Comparison of ENCODE assay signal across 8 mouse cellular contexts in the genomic region with DNA sequence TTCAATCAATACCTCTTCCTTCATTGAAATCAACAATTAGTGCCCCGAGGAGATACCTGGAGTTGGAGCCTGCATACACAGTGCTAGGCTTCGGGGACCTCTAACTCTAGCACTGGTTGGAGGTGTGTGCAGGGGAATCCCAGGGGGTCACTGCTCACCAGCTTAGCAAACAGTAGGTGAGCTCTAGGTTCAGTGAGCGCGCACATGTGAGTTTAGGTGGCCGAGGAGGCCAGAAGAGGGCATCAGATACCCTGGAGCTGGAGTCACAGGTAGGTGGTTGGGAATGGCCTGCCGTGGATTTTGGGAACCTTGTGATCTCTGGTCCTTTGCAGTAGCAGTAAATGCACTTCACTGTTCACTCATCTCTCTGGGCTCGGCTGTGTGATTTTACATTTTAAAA. TPM values are rescaled to one million over a fixed set of nuclear protein-coding genes. Genes with fewer than 3 reads are reported as not detected.
DNase-seq lines count a peak whose midpoint lies in the region; ATAC-seq and TF ChIP-seq lines count a peak whose summit lies in the region.

No protein-coding gene starts in this region.

- peak; percentile 85 for DNase-seq in heart, adult 11 months
- DNase-seq in heart, adult 8-10 months (ENCODE audit: low spot score), result no peak
- DNase-seq in CH12.LX (ENCODE audit: extremely low read depth), result peak; percentile 31
- no peak for DNase-seq in embryo, embryonic 11 days
- no peak for DNase-seq in gastrocnemius, postnatal 36 days

- no peak for TF ChIP-seq POLR2A in CH12.LX (IDR thresholded peaks at IDR 0.05; ENCODE audit: low read depth, low read length)

- intact Hi-C loops in gastrocnemius, postnatal 36 days (cut with DNase I), result no loop called here

- no peak; the same call in 1 of the 2 replicates for TF ChIP-seq RAD21 in CH12.LX (IDR thresholded peaks at IDR 0.05; ENCODE audit: low read depth, low read length)

- H3K4me1 ChIP-seq in CH12.LX (ENCODE audit: control insufficient read depth in 1 of 2, insufficient read depth in 2 of 2), result peaks cover 3 to 36% of the 10 kb centered on the region in 2 experiments; a peak in 3 of 4 replicates
- H3K4me1 ChIP-seq in embryonic facial prominence, embryonic 13.5 days, result peaks cover 19% of the 10 kb centered on the region
- H3K4me1 ChIP-seq in limb, embryonic 15.5 days, result peaks cover 15% of the 10 kb centered on the region

- H3K27me3 ChIP-seq in CH12.LX (replicated peaks), result no peaks in the 10 kb centered on the region
- no peaks in the 10 kb centered on the region for H3K27me3 ChIP-seq in embryonic facial prominence, embryonic 13.5 days
- H3K27me3 ChIP-seq in limb, embryonic 15.5 days, result no peaks in the 10 kb centered on the region

- peak overlapping the region; percentile 92 for H3K4me2 ChIP-seq in CH12.LX (ENCODE audit: insufficient read depth, low read depth, poor library complexity, severe bottlenecking)
- H3K4me2 ChIP-seq in embryonic facial prominence, embryonic 13.5 days, result peak overlapping the region; percentile 72
- H3K4me2 ChIP-seq in limb, embryonic 15.5 days, result peak overlapping the region; percentile 63; the same call in 1 of the 2 replicates

- no peaks in the 10 kb centered on the region for H3K9me3 ChIP-seq in CH12.LX (replicated peaks; ENCODE audit: low read length)
- H3K9me3 ChIP-seq in embryonic facial prominence, embryonic 13.5 days, result no peaks in the 10 kb centered on the region
- H3K9me3 ChIP-seq in limb, embryonic 15.5 days, result no peaks in the 10 kb centered on the region

- no peak for TF ChIP-seq EP300 in CH12.LX (IDR thresholded peaks at IDR 0.05; ENCODE audit: low read length)

- peaks cover 64% of the 10 kb centered on the region for H3K79me2 ChIP-seq in CH12.LX (replicated peaks; ENCODE audit: control insufficient read depth, extremely low read depth, insufficient read depth, poor library complexity, severe bottlenecking)

- H3K4me3 ChIP-seq in CH12.LX (replicated peaks in 1 of 3; ENCODE audit: low read depth in 2 of 3, low read length in 2 of 3, poor library complexity in 1 of 3), result peak overlapping the region; percentile 83 to 91 (median 90)
- no peak overlapping the region for H3K4me3 ChIP-seq in embryonic facial prominence, embryonic 13.5 days
- H3K4me3 ChIP-seq in limb, embryonic 15.5 days, result no peak overlapping the region

- dilution Hi-C loops in CH12.LX (cut with MboI; ENCODE audit: extremely low pct_ligation_motif_present, extremely low pct_unique_long_range_greater_than_20kb, low sequenced_read_pairs), result no loop called here

- H3K36me3 ChIP-seq in CH12.LX (replicated peaks in 1 of 2; ENCODE audit: control insufficient read depth in 1 of 2, insufficient read depth in 1 of 2, low read length in 1 of 2), result peaks cover 4 to 31% of the 10 kb centered on the region in 2 experiments
- peaks cover 16% of the 10 kb centered on the region; the same call in 1 of the 2 replicates for H3K36me3 ChIP-seq in embryonic facial prominence, embryonic 13.5 days
- peaks cover 11% of the 10 kb centered on the region; the same call in 1 of the 2 replicates for H3K36me3 ChIP-seq in limb, embryonic 15.5 days

- in situ Hi-C loops in CH12.LX (cut with MboI; ENCODE audit: low pct_ligation_motif_present, low pct_unique_long_range_greater_than_20kb, low sequenced_read_pairs), result no loop called here

- TF ChIP-seq CTCF in CH12.LX (conservative IDR thresholded peaks at IDR 0.05 in 1 of 2, IDR thresholded peaks at IDR 0.05 in 1 of 2; ENCODE audit: low read depth in 2 of 2, low read length in 2 of 2), result peak in 1 of 2 experiments; percentile 33; a peak in 1 of 4 replicates

- H3K27ac ChIP-seq in CH12.LX (ENCODE audit: insufficient read depth, low read depth), result no peak overlapping the region
- H3K27ac ChIP-seq in embryonic facial prominence, embryonic 13.5 days, result no peak overlapping the region
- H3K27ac ChIP-seq in limb, embryonic 15.5 days, result no peak overlapping the region

- ATAC-seq in embryonic facial prominence, embryonic 13.5 days (ENCODE audit: insufficient number of reproducible peaks, insufficient read depth, low FRiP score, low TSS enrichment, low read depth), result no peak
- ATAC-seq in limb, embryonic 15.5 days (ENCODE audit: insufficient number of reproducible peaks, low FRiP score, low TSS enrichment, low read depth), result no peak
- no peak for ATAC-seq in monocyte, adult 5-6 weeks (replicated peaks; ENCODE audit: insufficient number of reproducible peaks, low FRiP score, low TSS enrichment, poor library complexity, severe bottlenecking)

- WGBS in embryonic facial prominence, embryonic 13.5 days, result 84% methylated on average over 7 of the region's 7 CpGs
- WGBS in limb, embryonic 15.5 days, result 75% methylated on average over 7 of the region's 7 CpGs

- peak overlapping the region; percentile 99 for H3K9ac ChIP-seq in CH12.LX (ENCODE audit: insufficient read depth, low read depth)
- H3K9ac ChIP-seq in embryonic facial prominence, embryonic 13.5 days, result no peak overlapping the region
- no peak overlapping the region for H3K9ac ChIP-seq in limb, embryonic 15.5 days

TF ChIP-seq in CH12.LX, 34 proteins besides CTCF, POLR2A, EP300 and RAD21:
- no peak for TF ChIP-seq CHD1 (IDR thresholded peaks at IDR 0.05; ENCODE audit: low read depth, low read length)
- TF ChIP-seq MYC (IDR thresholded peaks at IDR 0.05; ENCODE audit: low read depth, low read length), result 0 out of 2 replicates have a peak, but pooled peaks have one; percentile 24
- 0 out of 2 replicates have a peak, but pooled peaks have one; percentile 43 for TF ChIP-seq MXI1 (IDR thresholded peaks at IDR 0.05; ENCODE audit: low read depth, low read length)

RNA-seq across cellular contexts. Expression of a gene that starts 37.3 kb away (rescaled TPM):
- total RNA-seq in heart, adult 8-10 months (2022), result 100 to 1,000 TPM in 2 of 4 experiments, 10 to 100 TPM in 2; 93.4 to 113 (median 106) TPM
- total RNA-seq in CH12.LX (2012; rRNA removed), result 61.2 and 68.1 TPM in 2 replicates
- total RNA-seq in CH12.LX (2014; rRNA removed), result 99.2 and 107 TPM in 2 replicates
- polyA plus RNA-seq in CH12.LX (2012; ENCODE audit: insufficient read length, low read depth), result 162 and 176 TPM in 2 replicates
- 62.6 and 64.5 TPM in 2 replicates for polyA plus RNA-seq in embryonic facial prominence, embryonic 13.5 days (2015; fragmentation: Nextera tagmentation; extraction: Ambion mirVana)
- 63.0 and 68.1 TPM in 2 replicates for polyA plus RNA-seq in limb, embryonic 15.5 days (2015; fragmentation: Nextera tagmentation; extraction: Ambion mirVana)
- total RNA-seq in monocyte, adult 5-6 weeks (2017), result 299 to 323 TPM (median 303 TPM) in 3 replicates
- 100 to 1,000 TPM in 1 of 2 experiments, 10 to 100 TPM in 1; 83.9 to 111 TPM for total RNA-seq in gastrocnemius, postnatal 36 days (2021)

Comparison
In these comparisons a context has a peak if more than half of its experiments do, and no peak if none do; other contexts are left out.
1. DNase-seq: peak in heart, adult 11 months (single experiment) and CH12.LX (single experiment); none in heart, adult 8-10 months (single experiment), embryo, embryonic 11 days (single experiment) and gastrocnemius, postnatal 36 days (0 of 2).
2. H3K4me3 ChIP-seq: peak in CH12.LX (3 of 3); none in embryonic facial prominence, embryonic 13.5 days (single experiment) and limb, embryonic 15.5 days (single experiment).
3. Peak in every context shown above with its lines, with median percentiles within 50 percentile points of each other: H3K4me2 ChIP-seq.